Mouse (Mus musculus) fibroblast of lung, adult 2 months (primary cell): ENCODE measurements around the gene Fam196b.

ENCODE experiments used
- DNase-seq: peaks from one replicate; pipeline ENCODE4 v3.0.0-alpha.2; 2011; ENCODE audit warnings: low read depth

The Fam196b gene

DNA sequence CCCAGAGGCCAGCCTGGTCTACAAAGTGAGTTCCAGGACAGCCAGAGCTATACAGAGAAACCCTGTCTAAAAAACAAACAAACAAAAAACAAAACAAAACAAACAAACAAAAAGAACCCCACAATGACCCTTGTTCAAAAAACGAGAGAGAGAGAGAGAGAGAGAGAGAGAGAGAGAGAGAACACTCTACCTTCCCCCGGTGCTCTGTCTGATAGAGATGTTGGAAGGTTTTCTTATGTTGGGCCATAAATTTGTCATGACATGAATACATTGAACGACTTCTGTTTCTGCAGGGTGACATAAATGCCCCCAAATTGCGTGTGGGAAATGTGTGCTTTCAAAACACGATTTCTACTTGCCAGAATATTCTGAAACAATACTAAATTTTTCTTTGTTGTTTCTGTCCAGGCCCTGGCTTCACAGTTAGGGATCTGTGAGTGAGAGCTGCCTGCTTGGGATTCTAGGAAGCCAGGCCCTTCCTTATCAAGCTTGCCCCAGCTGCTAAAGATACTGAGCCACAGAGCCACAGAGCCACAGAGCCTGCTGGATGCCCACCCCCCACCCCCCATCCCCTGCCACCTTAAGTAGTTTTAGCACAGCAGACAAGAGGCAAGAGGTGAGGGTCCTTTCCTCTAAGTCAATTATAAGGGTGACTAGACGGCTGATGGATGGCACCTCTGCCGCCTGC is 17.9 kb downstream of the Fam196b start:
- no peak for DNase-seq

DNA sequence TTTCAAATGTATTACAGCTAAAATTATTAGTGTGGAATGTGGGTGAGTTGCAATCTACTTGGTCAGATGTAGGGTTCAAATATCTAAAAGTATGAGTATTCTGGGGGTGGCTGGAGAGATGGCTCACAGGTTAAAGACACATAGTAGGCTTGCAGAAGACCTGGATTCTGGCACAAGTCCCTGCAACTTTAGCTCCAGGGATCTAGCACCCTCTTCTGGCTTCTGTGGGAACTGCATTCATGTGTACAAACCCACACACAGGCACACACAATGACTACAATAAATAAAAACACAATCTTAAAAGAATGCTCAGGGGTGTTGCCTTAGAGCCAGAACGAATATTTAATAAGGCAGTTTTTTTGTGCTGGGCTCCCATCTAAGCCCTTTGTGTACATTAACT is 23.3 kb downstream of the Fam196b start:
- no peak for DNase-seq

DNA sequence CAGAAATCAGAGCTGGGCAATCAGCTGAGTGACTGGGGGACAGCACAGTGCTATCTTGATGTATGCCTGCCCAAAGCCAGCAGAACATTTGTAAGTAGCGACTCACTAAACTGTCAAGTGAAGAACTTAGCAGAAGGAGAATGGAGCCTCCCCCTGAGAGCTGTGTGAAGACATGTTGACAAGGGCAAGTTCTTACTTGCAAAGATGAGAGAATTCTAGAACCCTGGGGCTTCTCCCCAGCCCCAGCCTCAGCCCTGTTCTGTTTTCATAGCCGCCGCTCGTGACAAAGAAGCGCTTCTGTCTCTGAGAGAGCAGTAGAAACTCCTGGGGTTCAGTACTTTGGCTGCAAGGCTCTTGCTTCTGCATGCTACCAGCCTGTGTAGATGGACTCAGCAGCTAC is 25.1 kb downstream of the Fam196b start:
- DNase-seq: no peak

DNA sequence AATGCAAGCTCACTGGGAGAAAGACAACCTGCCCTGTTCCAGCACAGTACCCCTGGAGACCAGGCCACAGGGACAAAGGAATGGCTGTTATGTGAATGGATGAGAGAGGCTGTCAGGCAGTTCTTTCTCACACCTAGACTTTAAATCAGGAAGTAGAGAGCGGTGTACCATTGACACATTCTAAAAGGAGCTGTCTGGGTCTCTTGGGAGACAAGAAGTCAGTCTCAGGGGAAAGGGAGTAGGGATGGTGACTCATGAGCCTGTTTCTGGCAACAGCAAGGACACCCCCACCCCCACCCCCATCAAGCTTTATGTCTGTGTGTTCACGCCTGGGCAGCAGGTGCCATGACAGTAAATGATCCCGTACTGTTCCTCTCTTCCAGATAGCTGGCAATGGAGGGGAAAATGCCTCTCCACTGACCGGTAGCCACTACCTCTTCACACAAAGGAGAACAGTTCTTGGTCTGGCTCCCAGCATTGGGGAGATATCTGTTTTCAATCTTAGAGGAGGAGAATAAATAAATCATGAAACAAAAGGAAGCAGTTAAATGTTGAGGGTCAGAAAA is 29.2 kb downstream of the Fam196b start:
- no peak for DNase-seq

DNA sequence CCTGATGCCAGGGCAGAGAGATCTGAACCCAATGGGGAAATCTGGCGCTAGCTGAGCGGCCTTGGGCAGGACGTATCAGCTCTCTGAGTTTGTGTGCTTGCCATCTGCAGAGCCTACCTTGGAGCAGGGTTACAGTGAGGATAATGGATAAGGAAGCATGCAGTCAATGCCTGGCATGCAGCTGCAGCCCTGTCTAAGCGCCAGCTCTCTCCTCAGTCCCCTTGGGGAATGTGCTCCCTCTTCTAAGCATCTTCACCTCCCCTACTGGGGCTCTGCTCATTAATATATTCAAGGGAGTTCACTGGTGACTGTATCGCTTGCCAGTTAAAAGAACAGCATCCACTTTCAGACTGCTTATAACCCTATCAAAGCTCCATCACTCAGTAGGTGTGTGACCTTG is 29.7 kb downstream of the Fam196b start:
- DNase-seq: no peak

DNA sequence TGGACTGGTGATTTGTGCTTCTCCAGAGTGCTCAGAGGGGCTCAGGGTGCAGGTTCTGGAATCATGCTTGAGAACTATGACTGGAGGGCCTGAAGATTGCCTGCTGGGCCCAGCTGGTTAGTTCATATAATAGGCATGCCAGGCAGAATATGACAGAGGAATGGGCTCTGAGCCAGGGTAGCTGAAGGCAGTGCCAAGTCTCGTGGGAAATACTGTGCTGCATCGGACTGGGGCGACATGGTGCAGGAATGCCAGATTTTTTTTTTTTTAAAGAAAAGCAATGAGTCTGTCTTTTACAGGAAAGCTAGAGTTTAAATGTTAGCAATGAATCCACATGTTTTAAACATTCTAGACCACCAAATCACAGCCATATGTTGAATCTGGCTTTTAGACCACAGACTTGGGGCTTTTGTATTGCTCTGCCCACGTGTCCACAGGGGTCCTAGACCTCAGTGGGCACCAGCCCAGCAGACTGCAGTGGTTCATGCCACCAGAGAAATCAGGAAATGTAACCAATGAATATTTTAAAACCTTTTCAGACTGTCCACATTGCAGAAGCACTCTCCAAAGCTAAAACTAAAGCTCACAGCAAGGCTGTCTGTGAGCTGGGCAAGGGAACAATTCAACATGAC is 33.8 kb downstream of the Fam196b start:
- no peak for DNase-seq

DNA sequence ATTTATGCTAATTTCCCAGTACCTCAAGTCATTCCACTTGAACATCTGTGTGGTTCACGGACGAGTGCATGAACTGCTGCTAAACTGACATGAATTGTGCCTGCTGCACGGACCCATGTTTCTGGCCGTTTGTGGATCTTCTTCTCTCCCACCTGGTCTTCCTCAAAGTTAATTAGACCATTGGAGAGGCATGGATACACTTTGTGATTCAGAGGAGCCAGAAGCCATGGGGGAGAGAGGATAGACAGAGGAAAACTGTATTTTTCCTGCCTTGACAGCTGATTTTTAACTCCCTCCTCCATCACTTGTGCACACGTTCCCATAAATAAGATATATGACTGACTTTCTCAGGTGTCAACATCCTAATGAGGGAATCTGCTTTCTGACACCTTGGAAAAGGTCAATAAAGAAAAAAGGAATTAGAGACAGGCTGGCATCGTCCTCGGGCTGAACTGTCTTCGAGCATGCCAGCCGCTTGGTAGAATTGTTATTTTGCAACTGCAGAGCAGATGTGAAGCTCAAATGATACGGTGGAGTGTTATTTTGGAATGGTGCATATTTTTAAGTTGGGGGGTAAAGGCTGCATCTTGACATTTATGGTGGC is 34.9 kb downstream of the Fam196b start:
- no peak for DNase-seq

DNA sequence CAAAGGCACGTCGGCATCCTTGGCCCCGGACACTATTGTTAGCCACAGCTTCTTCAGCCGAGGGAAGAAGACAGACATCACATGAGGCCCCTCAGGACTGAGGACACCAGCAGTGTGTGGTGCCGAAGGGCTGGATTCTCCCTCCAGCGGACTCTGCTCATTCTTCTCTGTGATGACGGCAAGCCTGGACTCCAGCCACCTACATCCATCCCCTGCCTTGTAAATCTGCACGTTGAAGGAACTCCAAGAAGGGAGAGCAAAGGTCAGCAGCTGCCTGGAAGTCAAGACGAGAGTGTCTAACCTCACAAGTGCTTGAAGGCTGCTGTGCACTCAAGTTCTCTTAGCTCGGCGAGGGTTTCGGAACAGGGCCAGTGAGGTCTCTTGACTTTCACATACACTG is 40.8 kb downstream of the Fam196b start:
- DNase-seq: no peak

DNA sequence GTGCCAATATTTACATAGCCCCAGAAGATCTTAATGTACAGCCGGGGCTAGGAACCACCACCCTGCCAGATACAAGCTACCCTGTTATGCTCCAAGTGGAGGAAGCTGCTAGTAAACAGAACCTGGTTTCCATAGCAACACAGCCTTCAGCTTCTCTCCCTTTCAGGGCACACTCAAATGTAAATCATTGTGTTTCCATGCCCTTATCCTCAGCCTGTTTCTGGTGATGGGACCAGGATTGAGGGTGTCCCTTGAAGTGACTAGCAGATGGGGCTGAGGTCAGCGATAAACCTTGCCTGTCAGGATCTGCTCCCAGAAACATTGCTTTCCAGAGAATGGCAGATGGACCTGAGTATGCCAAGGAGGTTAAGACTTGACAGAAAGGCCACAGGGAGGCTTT is 41.5 kb downstream of the Fam196b start:
- no peak for DNase-seq

DNA sequence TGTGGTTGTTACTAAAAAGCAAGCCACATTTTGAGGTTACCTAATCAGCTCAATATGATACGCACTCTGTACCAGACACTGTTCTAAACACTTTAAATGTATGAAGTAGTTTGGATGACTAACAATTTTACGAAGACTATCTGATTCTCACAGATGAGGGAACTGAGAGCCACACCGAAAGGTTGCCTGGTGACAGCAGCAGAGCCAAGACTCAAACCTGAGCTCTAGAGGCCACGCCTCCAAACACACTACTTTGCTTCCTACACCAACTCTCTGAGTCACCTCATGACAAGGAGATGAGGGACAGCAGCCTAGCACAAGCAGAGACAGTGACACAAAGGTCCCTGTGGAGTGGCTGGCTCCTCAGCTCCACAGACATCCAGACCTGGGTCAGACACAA is 57.6 kb downstream of the Fam196b start:
- DNase-seq: no peak

DNA sequence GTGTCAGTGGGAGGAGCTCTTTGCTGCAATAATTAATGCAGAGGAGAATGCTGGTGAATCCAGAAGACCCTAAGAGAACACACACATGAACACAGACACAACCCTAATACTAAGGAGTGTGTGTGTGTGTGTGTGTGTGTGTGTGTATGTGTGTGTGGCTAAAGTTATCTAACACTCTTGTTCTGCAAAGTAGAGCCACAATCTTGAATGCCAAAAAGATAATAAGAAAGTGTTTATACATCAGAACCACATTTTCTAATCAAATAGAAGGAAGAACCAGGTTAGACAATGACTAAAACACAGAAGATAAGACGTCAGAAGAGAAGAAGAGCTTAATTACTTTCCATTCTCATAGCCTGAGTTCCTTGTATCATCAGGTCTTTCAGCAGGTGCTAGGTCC is 60.9 kb downstream of the Fam196b start:
- DNase-seq: no peak

DNA sequence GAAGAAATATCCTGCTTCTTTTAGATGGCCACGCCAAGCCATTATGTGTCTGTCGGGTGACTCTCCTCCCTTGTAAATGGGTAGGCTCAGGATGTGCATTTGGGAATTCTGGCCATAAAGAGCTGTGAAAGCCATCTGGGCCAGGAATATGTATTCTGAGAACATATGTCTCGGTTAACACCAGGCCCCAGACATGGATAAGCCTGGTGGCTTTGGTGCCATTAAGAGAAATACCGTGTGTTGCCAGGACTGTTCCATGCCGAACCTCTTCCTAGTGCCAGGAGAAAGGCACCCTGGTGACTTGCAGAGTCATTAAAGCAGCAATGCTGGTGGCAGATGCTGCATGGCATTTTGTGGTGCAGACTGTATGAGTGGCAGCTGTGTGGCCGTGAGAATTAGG is 63.0 kb downstream of the Fam196b start:
- DNase-seq: no peak

DNA sequence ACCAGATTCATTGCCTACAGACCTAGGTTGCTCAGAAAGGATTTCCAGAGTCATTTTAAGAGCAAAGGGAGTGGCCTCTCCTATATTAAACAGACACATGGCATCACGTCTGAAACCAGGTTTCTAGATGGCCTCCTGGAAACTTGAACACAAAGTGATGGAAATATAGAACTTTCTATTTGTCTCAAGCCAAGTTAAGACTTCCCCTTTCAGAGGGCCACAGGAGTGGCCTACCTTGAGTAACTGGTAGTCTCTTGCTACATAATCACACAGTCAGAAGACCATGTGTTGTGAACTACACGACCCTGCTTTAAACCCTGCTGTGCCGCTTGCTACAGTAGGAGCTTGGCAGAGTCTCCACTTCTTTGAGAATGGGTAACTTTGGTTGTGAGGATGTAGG is 68.9 kb downstream of the Fam196b start:
- no peak for DNase-seq

DNA sequence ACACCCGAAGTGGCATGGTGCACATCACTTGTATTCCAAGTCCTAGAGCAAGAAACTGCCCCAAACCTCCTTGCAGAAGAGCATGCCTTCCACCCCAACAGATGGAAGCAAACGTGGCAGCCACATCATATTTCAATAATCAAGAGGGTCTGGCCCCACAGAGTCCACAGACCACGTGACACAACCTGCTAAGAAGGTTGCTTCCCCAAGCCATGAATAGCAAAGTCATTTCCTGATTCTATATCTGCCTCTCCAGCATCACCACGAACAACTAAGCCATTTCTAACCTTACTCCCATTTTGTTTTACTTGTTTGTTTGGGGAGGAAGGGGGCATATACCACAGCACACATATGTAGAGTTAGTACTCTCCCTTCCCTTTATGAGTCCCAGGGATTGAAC is 69.6 kb downstream of the Fam196b start:
- no peak for DNase-seq

DNA sequence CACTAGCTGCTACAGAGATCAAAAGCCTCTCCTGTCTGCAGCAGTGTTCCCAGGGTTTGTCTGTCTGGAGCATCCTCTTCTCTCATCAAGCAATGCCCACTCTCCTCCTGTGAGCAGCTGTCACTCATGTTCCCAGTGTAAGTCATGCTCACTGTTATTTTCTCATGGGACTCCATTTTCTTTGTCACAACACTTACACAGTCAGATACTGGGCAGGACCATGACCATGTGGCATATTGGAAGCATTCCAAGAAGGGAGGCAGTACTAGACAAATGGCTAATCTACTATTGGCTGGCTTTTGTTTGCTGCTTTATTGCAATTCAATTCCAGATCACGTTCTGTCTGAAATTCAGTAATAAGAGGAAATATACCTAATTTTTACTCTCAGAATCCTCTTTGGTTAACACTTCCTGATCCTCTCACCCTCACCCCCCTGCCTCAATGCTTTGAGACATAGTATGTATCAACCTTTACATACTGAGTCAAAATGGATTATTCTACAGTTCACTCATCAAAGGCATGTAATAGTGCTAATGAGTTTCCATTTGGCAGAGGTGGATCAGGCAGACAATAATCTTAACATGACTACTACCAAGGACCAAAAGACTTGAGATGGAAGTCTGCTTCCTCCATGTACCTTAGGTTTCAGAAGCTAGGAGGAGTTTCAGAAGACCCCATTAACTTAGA is 70.5 kb downstream of the Fam196b start:
- no peak for DNase-seq

DNA sequence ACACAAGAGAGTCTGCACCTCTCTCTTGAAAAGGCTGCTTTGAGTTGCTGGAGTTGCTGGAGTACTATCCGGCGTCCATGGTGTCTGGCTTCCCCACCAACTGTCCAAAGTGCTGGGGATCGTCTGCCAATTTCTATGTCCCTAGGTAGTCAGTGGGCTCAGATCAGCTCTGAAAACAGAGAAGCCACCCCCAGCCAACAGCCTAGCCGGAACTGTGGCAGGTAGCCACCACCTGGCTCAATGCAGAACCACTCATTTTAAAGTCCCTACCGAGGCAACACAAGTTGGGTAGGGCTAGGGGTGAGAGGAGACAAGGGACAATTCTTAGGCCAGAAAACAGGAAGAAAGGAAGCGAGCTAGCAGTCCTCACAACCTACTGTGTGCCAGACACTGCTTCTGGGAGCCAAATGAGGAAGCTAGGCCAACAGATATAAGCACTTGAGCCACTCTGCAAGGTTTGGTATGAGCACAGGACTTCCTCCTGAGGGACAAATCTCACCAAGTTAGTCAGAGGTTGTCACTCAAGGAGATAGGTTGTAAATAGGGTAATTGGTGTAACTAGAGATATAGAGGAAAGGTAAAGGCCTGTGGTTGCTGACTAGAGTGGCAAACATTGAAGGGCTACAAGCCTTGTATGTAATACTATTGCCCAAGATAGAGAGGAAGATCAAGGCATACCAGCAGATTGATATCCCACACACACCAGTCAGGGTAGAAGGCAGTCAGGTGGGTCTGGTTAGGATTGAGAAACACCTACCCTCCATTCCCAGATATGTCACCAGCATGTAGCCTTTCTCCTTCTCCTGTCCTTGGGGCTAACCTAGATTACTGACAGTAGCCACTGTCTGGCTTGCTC is 74.9 kb downstream of the Fam196b start:
- DNase-seq: no peak

DNA sequence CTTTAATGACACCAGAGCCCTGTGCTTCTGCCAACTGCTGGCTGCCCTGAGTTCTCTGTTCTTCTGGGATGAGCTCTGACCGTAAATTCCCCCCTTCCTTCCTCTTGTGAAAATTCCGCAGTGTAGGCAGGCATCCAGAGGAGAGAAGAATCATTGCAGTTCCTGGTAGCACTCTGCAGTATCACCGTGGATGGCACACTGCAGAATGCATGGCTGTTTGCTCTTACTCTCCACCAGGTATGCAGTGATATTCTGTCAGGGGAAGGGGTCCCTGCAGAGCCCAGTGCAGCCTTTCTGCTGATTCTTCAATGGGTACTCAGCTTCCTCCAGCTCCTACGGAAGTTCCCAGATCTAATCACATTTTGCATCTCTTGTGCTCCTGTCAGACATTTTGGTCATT is 77.5 kb downstream of the Fam196b start:
- no peak for DNase-seq

DNA sequence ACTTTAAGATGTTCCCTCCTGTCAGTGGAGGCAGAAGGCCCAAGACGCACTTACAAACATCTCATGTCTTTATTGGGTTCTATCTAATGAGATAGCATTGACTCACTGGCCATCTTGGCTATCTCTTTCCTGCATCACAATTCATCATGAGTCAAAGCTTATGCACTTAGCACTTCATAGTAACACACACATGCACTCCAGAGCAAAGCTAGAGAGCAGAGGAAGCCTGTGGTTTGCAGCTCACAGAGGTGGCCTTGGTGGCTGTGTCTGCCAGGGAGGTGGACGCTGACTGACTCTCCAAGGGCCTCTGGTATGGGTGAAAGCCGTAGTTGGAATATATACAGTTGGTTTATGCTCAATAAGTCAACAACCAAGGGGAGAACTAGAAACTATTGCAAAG is 81.2 kb downstream of the Fam196b start:
- no peak for DNase-seq

DNA sequence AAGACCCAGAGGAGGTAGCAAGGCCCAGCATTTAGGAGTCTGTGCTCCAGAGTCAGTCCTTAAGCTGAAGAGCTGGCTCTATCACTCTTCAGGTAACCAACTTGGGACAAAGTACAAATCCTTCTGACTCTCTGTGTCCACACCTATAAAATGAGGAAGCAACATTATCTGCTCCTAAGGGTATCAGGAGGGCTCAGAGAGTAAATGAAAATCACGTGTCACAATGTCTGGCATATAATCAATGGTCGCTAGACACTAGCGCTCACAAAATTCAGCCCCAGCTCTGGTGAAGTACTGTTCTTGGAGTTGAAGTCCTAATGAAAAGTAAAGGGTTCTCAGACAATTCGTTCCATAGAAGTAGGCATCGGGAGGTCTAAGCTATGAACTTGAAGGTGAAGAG is 83.0 kb downstream of the Fam196b start:
- DNase-seq: no peak

DNA sequence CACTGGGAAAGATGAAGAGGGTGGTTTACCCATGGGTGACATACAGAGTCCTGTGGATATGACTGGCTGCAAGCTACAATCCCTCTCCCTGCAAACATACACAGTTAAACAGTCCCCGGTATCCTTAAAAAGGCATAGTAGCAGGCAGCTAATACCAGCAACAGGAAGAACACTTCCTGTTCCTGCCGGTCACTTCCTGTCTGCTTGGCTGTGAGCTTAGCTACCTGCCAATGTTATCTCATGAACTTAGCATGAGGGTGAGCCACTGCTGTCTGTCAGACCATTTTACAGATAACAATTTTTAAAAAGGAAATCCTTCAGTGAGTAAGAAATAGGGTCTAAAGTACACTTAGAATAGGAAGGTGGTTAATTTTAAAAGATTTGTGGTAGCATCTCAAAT is 83.9 kb downstream of the Fam196b start:
- DNase-seq: no peak

DNA sequence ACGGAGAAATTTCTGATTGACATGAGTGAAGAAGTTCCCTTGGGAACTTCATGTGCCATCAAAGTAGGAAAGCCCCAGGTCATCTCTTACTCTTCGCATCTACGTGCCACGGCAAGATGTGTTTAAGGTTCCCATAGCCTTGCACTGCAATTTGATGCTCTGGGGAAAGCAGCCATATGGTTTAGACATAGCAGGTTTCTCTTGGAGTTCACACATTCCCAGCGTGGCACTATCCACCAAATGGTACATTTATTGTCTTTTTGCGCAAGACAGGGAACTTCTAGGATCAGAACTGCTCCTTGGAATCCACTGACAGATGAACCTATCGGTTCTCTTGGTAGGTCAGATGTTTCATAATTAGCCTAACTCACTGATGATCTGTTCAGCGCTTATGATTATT is 86.7 kb downstream of the Fam196b start:
- DNase-seq: no peak

DNA sequence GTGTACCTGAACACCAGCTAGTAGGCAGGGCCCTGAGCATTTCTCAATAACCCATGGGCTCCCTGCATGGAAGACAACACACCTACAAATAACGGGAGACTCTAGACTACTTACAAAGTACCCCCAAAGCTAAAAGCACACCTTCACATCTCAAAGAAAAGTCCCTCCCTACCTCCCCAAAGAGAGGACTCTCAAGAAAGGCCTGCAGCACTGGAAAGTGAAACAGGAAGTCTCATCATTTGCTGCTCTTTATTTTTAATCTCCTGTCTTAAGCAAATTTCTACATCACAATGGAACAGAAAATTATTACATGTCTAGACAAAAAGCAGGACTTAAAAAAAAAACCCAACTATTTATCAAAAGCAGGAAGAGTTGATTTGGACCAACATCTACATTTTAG is 90.7 kb downstream of the Fam196b start:
- no peak for DNase-seq
